Mouse (Mus musculus): ENCODE measurements around the gene Lhfpl2.

GRCm38 (mm10) chr13:94118091-94118490 is 60.5 kb downstream of the Lhfpl2 start:
- TF ChIP-seq POLR2A (IDR thresholded peaks at IDR 0.05; ENCODE audit: borderline replicate concordance, control insufficient read depth, low read depth, low read length) (no peak), CTCF (IDR thresholded peaks at IDR 0.05; ENCODE audit: control insufficient read depth, insufficient read depth, low read length) (peak; percentile 38; the same call in 1 of the 2 replicates)
